Mouse (Mus musculus) left cerebral cortex, adult 11 months (tissue): ENCODE measurements around the gene Pde9a.

Source experiments
- DNase-seq: peaks from one replicate; pipeline ENCODE4 v3.0.0; 2022; ENCODE audit warnings: low spot score

Pde9a gene

DNA sequence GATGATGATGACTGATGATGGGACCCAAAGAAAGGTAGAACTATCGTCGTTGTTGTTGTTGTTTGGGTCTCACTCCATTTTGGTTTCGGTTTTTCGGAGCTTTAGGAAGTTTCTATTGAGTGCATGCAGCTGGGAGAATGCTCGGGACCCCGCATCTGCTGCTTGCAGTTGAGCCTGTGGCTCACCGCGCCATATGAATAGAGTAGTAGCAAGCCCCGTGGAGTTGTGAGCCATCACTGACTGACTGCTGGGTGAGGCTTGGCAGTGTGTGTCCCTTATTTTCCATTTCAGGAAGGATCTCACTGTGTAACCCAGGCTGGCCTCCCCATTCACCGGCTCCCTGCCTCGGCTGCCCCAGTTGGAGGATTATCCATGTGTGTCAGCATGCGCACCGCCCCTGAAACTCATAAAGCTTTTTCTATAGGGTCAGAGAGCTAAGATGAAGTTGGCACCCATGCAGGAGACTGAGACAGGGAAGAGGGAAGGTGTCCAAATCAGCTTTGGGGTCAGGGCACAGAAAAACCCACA is 47.5 kb downstream of the Pde9a start:
- DNase-seq = no peak

- DNase-seq = no peak
Observed at GRCm38 (mm10) chr17:31433978-31434797, 48.2 kb downstream of the Pde9a start.

DNA sequence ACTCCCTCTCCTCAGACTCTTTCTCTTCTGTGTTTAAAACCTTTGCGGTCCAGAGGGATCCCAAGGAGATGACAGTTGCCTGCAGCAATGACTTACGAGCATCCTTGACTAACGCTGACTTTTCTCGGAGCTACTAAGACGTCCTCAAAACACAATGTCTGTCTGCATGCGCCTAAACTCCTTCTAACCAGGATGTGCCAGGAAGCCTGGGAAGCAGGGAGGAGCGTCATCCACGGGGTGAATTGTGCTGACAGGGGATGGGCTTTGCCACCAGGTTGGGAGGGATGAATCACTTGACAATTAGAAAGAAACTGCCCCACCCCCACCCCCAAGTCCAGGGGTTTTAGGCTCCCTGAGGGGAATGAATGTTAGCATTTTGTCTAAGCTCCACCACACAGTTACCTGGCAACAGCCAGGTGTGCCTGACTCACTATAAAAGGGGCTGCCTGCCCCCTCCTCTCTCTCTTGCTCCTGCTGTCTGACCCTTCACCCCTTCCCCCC is 48.9 kb downstream of the Pde9a start:
- DNase-seq = no peak

DNA sequence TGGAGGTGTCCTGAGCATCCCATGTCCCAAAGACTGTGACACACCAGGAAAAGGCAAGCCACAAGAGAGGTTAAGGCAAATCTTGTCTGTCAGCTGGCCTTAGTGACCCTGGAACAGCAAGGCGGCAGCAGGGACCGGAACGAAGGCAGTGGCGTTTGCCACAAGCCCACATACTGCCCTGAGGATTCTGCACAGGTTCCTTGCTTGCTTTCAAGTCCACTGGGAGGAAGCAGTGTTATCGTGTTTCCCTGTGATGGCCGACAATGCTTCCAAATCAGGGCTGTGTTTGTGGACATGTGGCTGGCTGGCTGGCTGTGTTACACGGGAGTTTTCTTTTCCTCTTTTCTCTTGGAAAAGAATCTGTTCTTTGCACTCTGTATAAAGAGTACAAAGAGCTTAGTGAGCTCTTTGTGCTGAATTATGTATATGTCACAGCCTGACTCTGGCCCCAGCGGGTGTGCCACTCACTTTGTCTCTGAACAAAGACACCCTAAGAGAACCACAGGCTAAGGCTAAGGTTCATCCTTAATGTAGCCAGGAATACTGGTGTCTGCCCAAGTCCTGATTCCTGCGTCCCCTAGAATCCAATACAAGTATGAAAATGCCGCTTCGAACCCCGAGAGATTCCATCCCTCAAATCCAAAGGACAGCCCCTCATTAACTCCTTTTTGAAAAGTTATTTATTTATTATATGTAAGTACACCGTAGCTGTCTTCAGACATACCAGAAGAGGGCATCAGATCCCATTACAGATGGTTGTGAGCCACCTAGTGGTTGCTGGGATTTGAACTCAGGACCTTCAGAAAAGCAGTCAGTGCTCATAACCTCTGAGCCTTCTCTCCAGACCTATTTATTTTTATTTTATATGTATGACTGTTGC is 50.2 kb downstream of the Pde9a start:
- DNase-seq = no peak

DNA sequence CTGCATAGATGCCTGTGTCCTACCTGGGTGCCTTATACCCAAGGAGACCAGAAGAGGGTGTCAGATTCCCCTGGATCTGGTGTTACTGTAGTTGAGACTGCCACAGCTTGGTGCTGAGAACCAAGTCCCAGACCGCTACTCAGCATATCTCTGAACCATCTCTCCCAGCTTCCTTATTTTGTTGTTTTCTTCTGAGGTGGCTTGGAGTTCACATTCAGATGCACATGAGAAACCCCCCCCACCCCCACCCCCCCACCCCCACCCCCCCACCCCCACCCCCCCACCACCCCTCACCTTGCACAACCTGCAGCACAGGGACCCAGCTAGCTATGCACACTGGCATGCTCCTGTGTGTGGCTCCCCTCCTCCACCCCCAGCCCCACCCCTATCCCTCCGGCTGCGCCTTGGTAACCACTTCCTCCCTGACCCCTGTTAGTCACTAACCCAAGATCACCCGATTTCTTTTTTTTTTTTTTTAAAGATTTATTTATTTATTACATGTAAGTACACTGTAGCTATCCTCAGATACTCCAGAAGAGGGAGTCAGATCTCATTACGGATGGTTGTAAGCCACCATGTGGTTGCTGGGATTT is 50.9 kb downstream of the Pde9a start:
- DNase-seq = no peak

DNA sequence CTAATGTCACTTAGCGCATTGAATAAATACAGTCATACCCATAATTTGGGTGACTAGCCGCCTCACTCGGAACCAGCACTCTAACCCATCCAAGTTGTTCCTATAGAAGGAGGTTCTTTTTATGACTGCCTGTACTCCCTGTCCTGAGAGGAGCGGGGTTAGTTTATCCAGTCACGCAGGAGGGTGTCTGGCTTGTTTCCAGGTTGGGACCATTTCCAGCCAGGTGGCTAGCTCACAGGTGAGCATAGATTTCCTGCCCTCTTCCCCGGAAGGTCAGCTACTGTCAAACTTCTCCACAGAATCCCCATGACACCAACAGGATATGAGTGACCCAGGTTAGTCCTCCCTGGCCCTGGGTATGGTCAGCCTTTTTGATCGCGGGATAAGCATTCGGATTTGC is 51.5 kb downstream of the Pde9a start:
- DNase-seq = no peak

DNA sequence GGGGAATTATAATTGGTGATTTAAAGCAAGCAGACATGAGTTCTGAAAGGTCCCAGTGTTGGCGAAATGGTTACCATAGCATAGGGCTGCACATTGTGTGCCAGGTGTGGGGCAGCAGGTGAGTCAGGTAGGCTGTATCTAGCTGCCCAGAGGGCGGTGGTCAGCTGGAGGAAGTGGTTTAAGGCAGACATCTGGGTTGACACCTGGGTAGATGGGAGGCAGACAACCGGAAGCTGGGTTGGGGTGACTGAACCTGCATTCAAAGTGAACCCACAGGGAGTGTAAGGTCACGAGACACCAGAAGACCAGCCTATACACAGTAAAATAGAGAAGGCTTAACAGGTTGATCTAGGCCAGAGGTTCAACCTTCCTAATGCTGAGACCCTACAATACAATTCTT is 54.0 kb downstream of the Pde9a start:
- no peak for DNase-seq

DNA sequence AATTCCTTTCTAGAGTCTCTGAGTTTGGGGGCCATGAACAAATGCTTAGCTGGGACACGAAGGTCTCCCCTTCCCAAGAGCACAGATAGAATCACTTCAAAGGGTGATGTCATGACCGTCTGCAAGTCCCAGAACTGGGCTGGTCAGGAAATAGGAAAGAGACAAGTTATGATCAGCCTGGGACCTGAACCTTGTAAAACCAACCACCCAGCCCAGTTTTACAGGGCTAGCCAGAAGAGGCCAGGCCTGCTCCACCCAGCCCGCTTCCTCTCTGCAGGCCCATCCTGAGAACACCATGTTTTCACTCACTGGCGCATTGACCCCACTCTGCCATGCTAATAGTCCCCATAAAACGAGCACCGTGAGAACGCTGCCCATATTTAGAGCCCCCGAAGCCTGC is 56.5 kb downstream of the Pde9a start:
- no peak for DNase-seq

- no peak for DNase-seq
Observed at GRCm38 (mm10) chr17:31444251-31444650, 58.2 kb downstream of the Pde9a start.

- DNase-seq = no peak
Observed at GRCm38 (mm10) chr17:31445061-31445731, 59.2 kb downstream of the Pde9a start.

DNA sequence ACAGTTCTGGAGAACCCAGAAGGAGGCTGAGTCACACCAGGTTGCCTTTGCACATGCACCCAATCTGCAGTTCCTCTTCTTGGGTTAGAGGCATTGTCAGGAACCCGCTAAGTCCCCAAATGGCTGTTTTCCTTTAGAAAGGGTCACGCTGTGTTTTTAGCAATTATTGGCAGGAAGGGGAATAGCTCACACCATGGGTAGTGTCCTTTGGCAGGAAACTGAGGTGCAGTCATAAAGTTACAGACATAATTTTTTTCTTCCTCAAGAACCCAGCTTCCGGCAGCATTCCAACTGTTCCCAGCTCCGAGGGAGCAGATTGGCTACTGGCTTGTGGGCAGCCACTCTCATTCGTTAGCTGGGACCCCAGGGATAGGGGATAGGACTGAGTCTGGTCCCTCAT is 61.8 kb downstream of the Pde9a start:
- DNase-seq = no peak

DNA sequence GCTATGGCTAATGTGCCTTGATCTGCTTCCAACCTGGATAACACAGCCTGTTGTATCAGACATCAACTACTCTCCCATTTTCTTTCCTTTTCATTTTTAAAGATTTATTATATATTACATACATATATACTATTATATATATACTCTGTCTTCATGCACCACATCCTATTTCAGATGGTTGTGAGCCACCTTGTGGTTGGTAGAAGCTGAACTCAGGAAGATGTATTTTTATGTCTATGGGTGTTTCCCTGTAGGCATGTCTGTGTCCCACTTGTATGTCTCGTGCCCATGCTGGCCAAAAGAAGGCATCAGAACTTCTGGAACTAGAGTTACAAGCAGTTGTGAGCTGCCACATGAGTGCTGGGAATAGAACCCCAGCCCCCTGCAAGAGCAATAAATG is 62.5 kb downstream of the Pde9a start:
- DNase-seq = no peak

GRCm38 (mm10) chr17:31450206-31450605 is 64.2 kb downstream of the Pde9a start:
- no peak for DNase-seq

DNA sequence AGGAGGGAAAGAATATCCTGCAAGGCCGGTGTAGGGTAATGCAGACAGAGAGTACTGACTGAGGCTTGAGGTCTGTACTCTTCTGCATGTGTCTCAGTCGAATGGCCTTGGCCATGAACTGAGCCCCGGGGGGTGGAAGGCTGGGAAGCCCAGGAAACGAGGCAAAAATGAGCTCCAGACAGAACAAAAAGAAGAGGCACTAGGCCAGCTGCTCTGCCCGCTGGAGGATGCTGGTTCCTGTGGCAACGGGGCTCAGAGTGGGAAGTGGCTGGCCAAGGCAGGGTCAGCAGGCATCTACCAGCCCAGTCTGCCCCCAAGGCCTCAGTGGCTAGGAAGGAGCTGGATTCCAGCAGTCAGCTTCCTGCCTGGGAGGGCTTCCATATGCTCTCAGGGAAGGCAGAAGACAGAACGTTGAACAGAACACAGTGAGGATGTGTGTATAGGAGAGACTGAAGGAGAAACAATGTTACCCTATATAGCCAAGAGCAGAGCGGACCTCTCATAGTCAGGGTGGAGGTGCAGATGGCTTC is 65.2 kb downstream of the Pde9a start:
- DNase-seq = peak; percentile 22

DNA sequence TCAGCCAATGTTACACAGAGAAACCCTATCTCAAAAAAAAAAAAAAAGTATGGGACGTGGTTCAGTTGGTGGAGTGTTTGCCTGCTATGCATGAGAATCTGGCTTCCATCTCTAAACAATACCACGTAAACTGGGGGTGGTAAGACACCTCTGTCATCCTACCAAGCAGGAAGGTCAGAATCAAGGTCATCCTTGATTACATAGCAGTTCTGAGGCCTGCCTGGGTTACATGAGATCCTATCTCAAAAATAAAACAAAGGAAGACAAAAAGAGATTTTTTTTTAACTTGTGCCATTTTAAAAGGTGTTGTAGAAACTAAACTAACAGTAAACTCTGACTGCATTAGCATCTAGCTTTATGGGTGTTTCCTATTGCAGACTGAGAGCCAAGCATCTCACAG is 66.8 kb downstream of the Pde9a start:
- DNase-seq = no peak

DNA sequence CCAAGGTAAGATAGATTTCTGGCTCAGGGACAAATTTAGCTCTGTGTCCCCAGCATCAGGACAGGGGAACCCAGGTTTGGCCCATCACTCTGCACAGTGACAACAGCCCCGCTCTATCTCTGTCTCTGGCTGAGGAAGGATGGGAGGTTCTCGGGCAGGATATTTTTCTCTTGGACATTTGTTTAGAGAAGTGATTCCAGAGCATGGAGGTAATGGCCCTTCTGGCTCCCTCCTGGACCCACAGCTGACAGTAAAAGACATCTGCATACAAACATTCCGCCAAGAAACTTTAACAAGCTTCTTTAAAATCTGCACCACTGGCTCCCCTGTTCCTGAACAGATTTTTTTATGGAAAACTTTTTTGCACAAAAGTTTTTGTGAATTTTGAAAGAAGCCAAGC is 67.5 kb downstream of the Pde9a start:
- DNase-seq = no peak

DNA sequence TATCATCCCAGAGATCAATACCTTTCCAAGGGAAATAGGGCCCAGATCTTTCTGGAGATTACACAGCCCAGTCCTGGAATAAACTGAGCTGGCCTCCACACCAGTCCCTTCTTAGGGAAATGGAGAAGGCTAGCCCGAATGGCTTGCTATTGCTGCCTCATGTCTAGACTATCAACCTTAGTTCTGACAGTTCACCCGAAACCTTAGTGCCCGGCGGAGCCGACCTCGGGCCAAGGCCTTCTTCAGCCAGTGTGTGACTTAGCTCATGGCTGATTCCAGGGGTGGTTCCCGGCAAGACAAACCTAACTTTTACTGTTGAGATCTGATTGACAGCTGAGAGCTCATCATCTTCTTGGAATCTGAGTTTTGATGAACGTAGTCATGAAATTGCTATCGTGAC is 68.0 kb downstream of the Pde9a start:
- no peak for DNase-seq

- DNase-seq = peak; percentile 45
Observed at GRCm38 (mm10) chr17:31456723-31457567, 70.9 kb downstream of the Pde9a start.

- DNase-seq = no peak
Observed at GRCm38 (mm10) chr17:31460416-31460815, 74.4 kb downstream of the Pde9a start.

GRCm38 (mm10) chr17:31462506-31462905 is 76.5 kb downstream of the Pde9a start:
- no peak for DNase-seq

GRCm38 (mm10) chr17:31466854-31467253 is 80.8 kb downstream of the Pde9a start:
- DNase-seq = no peak
